Mouse (Mus musculus) limb, embryonic 15.5 days (tissue): ENCODE measurements around the gene Nectin1. TPM values are rescaled to one million over a fixed set of nuclear protein-coding genes. Genes with fewer than 3 reads are reported as not detected.

ENCODE experiments used
- ATAC-seq: fragments of 200-750 bp; cut with Nextera tagmentation; 2 replicates; pipeline ENCODE4 v1.8.0; 2017; ENCODE audit warnings: low read depth, moderate TSS enrichment; ENCODE audit not compliant: insufficient number of reproducible peaks, low FRiP score, low TSS enrichment
- H3K27ac ChIP-seq: fragments of 300-500 bp; sonication (generic); 2 replicates; pipeline ENCODE4 v1.5.1; 2015; ENCODE audit warnings: moderate library complexity, mild to moderate bottlenecking, inconsistent platforms
- H3K27me3 ChIP-seq: fragments of 300-500 bp; sonication (generic); 2 replicates; pipeline ENCODE4 v1.6.1; 2015; ENCODE audit warnings: inconsistent platforms
- H3K36me3 ChIP-seq: fragments of 300-500 bp; sonication (generic); 2 replicates; pipeline ENCODE4 v1.6.1; 2015; ENCODE audit warnings: inconsistent platforms
- H3K4me1 ChIP-seq: fragments of 300-500 bp; sonication (generic); 2 replicates; pipeline ENCODE4 v1.6.1; 2015; ENCODE audit warnings: inconsistent platforms
- H3K4me2 ChIP-seq: fragments of 300-500 bp; sonication (generic); 2 replicates; pipeline ENCODE4 v1.6.1; 2015; ENCODE audit warnings: mild to moderate bottlenecking, inconsistent platforms
- H3K4me3 ChIP-seq: fragments of 300-500 bp; sonication (generic); 2 replicates; pipeline ENCODE4 v1.5.1; 2015; ENCODE audit warnings: mild to moderate bottlenecking, inconsistent platforms
- H3K9ac ChIP-seq: fragments of 300-500 bp; sonication (generic); 2 replicates; pipeline ENCODE4 v1.6.1; 2015; ENCODE audit warnings: inconsistent platforms
- H3K9me3 ChIP-seq: fragments of 300-500 bp; sonication (generic); 2 replicates; pipeline ENCODE4 v1.6.1; 2016; ENCODE audit warnings: inconsistent platforms
- WGBS: fragments of 180-500 bp; shearing (Covaris S2); methylation state at CpG from one replicate; pipeline ENCODE4 v1.1.7; 2015; 5-methylcytosine and 5-hydroxymethylcytosine counted together
- polyA plus RNA-seq: library from polyadenylated mRNA; unstranded; fragments of >200 nt; fragmentation: Nextera tagmentation; extraction: Ambion mirVana; gene quantifications from 2 replicates; pipeline ENCODE4 v1.2.1, GENCODE M21; 2015

Gene Nectin1
- polyA plus RNA-seq, 1 experiment from 2014 or later, result 13.5 TPM

DNA sequence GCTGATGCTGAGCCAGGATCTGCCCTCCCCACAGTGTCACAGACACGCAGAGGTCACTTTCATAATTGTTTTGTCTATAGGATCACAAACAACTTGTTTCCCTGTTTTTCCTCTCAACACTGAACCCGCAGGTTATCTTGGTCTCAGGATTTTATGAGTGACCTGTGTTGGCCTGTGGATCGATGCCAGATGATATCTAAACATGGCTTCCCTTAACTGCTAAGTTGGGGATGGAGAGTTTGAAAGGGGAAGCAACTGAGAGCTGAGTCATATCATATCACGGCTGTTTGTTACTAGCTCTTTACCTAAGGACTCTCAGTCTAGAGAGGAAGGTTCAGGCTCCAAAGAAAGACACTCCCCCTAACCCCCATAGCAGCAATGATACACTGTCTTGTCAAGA is 11.7 kb downstream of the Nectin1 start:
- Histone ChIP-seq H3K4me1 (peaks cover 39% of the 10 kb centered on the region), H3K27me3 (no peaks in the 10 kb centered on the region), H3K9me3 (no peaks in the 10 kb centered on the region), H3K36me3 (no peaks in the 10 kb centered on the region), H3K4me2 (no peak overlapping the region), H3K27ac (no peak overlapping the region), H3K9ac (no peak overlapping the region), H3K4me3 (no peak overlapping the region)
- ATAC-seq, result no peak
- 56% methylated on average over 4 of the region's 4 CpGs for WGBS

- no peak for ATAC-seq
- no peaks in the 10 kb centered on the region for H3K9me3 ChIP-seq
- H3K4me3 ChIP-seq, result no peak overlapping the region
- peaks cover 37% of the 10 kb centered on the region for H3K4me1 ChIP-seq
- no peak overlapping the region for H3K9ac ChIP-seq
- 88% methylated on average over 2 of the region's 2 CpGs for WGBS
- no peaks in the 10 kb centered on the region for H3K36me3 ChIP-seq
- H3K27ac ChIP-seq, result no peak overlapping the region
- no peak overlapping the region for H3K4me2 ChIP-seq
- no peaks in the 10 kb centered on the region for H3K27me3 ChIP-seq
Measured at GRCm38 (mm10) chr9:43755928-43756327, 12.1 kb downstream of the Nectin1 start.

DNA sequence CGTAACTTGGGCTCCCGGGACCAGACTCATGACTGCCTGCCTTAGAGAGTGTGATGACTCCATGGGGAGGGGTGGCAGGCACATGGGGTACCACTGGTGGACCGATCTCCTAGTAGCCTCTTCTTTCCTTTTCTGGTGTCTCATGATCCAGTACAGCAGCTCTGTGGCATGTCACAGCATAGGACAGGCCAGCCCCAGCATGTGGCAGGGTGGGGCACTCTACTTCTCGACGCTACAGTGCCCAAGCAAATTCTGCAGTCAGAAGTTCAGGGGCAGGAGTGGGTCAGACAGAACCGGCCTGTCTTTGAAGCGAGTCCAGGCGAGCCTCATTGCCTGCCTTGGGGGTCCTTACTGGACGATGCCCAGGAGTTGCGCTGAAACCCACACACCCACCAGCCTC is 13.4 kb downstream of the Nectin1 start:
- 59% methylated on average over 10 of the region's 10 CpGs for WGBS
- Histone ChIP-seq H3K27ac (no peak overlapping the region), H3K9me3 (no peaks in the 10 kb centered on the region), H3K4me3 (no peak overlapping the region), H3K4me2 (no peak overlapping the region), H3K4me1 (peaks cover 41% of the 10 kb centered on the region), H3K36me3 (no peaks in the 10 kb centered on the region), H3K27me3 (no peaks in the 10 kb centered on the region), H3K9ac (no peak overlapping the region)
- no peak for ATAC-seq

GRCm38 (mm10) chr9:43757972-43758965 is 14.5 kb downstream of the Nectin1 start:
- Histone ChIP-seq H3K4me2 (no peak overlapping the region), H3K27ac (no peak overlapping the region), H3K27me3 (no peaks in the 10 kb centered on the region), H3K9ac (no peak overlapping the region), H3K36me3 (no peaks in the 10 kb centered on the region), H3K4me3 (no peak overlapping the region), H3K4me1 (peaks cover 41% of the 10 kb centered on the region), H3K9me3 (no peaks in the 10 kb centered on the region)
- 55% methylated on average over 5 of the region's 5 CpGs for WGBS
- ATAC-seq, result no peak

GRCm38 (mm10) chr9:43760078-43760477 is 16.3 kb downstream of the Nectin1 start:
- Histone ChIP-seq H3K27me3 (no peaks in the 10 kb centered on the region), H3K9me3 (no peaks in the 10 kb centered on the region), H3K36me3 (no peaks in the 10 kb centered on the region), H3K9ac (no peak overlapping the region), H3K4me3 (no peak overlapping the region), H3K4me2 (no peak overlapping the region), H3K4me1 (peaks cover 37% of the 10 kb centered on the region), H3K27ac (no peak overlapping the region)
- no peak for ATAC-seq
- WGBS, result 84% methylated on average over 12 of the region's 12 CpGs

DNA sequence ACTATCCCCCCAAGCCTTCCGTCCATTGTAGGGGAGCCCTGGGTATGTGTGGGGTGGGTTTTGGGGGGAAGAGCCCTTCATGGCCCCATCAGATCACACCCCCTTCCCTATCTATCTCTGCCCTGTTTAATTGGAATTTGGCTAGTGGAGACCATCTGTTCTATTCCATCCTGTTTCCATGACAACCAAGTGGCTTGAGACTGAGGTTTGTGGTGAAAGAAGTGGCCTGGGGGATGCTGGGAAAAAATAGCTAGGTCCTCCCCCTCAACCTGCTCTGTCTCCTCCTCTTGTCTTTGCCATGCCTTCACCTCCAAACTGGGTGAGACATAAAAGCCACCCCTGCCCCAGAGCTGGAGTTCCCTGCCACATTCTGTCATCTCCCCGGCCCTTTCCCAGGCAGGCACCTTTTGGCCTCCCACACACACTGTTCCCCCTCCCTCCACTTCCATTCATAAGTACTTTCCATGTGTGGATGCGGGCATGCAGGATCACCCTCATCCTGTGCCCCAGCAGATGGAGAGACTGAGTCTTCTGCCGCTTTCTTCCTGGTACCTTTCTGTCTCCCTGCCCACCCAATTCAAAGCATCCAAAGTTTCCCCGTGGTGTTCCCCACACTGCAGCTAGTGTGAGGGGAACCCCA is 17.5 kb downstream of the Nectin1 start:
- 64% methylated on average over 5 of the region's 5 CpGs for WGBS

DNA sequence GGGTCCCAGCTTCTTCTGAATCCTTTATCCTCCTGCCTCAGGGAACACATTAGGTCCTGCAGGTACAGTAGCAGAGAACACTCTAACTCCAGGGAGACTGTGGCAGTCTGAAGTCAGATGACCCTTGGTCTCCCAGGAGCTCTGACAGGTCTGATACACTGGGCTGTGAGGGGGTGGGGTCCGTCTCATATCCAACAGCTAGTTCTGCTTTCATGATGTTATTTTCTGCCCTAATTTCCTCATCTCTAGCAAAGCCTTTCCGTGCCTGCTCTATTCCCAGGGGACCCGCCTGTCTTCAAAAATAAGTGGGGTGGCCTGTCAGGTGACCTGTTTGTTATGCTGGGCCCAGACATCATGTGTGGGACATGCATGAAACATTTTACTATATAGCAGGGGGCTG is 18.2 kb downstream of the Nectin1 start:
- no peak for ATAC-seq
- no peak overlapping the region for H3K4me3 ChIP-seq
- peaks cover 41% of the 10 kb centered on the region for H3K4me1 ChIP-seq
- no peak overlapping the region for H3K27ac ChIP-seq
- no peaks in the 10 kb centered on the region for H3K27me3 ChIP-seq
- H3K9ac ChIP-seq, result no peak overlapping the region
- no peaks in the 10 kb centered on the region for H3K9me3 ChIP-seq
- H3K36me3 ChIP-seq, result no peaks in the 10 kb centered on the region
- H3K4me2 ChIP-seq, result no peak overlapping the region
- WGBS, result 78% methylated on average over 3 of the region's 3 CpGs

More for the DNA sequence above, 17.5 kb downstream of the Nectin1 start:
- H3K4me1 ChIP-seq, result peaks cover 41% of the 10 kb centered on the region
- no peaks in the 10 kb centered on the region for H3K27me3 ChIP-seq
- H3K4me2 ChIP-seq, result no peak overlapping the region
- no peak overlapping the region for H3K4me3 ChIP-seq
- H3K9me3 ChIP-seq, result no peaks in the 10 kb centered on the region
- ATAC-seq, result no peak
- H3K27ac ChIP-seq, result no peak overlapping the region
- H3K9ac ChIP-seq, result no peak overlapping the region
- H3K36me3 ChIP-seq, result no peaks in the 10 kb centered on the region

DNA sequence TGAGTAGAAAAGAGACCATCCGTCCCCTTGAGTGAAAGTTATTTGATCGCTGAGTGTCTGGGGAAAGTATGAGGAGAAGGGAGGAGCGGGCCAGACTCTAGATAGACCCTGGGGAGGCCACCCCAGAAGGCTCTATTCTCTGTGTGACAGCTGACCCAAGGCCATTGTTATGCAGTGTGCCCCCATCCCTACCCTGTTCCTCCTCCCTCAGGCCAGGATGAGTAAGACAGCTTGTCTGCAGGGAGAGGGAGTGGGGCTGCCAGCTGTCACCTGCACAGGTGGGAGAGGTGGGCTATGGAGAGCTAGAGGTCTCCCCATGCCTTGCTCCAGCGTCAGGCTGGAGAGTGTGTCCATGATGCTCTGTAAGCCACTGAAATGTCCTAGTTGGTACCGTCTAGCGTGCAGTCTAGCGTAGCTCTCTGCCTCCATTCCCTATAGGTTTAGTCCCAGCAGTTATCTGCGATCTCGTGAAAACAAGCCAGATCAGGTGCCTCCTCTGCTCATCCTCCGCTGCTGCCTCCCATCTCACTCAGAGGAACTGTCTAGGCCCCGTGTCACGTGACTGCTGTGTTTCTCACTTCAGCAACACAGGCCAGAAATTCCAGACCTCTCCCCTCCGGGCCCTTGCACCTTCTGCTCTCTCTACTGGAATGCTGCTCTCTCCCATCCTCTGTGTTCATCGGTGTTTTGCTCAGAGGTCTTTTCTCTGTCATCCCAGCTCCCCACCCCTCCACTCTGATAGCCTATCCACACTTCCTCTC is 21.8 kb downstream of the Nectin1 start:
- Histone ChIP-seq H3K9me3 (no peaks in the 10 kb centered on the region), H3K4me3 (no peak overlapping the region), H3K9ac (no peak overlapping the region), H3K4me1 (peaks cover 36% of the 10 kb centered on the region), H3K27ac (no peak overlapping the region), H3K4me2 (no peak overlapping the region), H3K36me3 (no peaks in the 10 kb centered on the region), H3K27me3 (no peaks in the 10 kb centered on the region)
- ATAC-seq, result no peak
- WGBS, result 63% methylated on average over 14 of the region's 14 CpGs

GRCm38 (mm10) chr9:43768779-43769178 is 25.0 kb downstream of the Nectin1 start:
- H3K27me3 ChIP-seq, result no peaks in the 10 kb centered on the region
- H3K4me1 ChIP-seq, result peaks cover 44% of the 10 kb centered on the region
- no peaks in the 10 kb centered on the region for H3K36me3 ChIP-seq
- no peak for ATAC-seq
- 11% methylated on average over 4 of the region's 4 CpGs for WGBS
- H3K9me3 ChIP-seq, result no peaks in the 10 kb centered on the region
- no peak overlapping the region for H3K9ac ChIP-seq
- no peak overlapping the region for H3K4me3 ChIP-seq
- no peak overlapping the region for H3K27ac ChIP-seq
- H3K4me2 ChIP-seq, result no peak overlapping the region

DNA sequence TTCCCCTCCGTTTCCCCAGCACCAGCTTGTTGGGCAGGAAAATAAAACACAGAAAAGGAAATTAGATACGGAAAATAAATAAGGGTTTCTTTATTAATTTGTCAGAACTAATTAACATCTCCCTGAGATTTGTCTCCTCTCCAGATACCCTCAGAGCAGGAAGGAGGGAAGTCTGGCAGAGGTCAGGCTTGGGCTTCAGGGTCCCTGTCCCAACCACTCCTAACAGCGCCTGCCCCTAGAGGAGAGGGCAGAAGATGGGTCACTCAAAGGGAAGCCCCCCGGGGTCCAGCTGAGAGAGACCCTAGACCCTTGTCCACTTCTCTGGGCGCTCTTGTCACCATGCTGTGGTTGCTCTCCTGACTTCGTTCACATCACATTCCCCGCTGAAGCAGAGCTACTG is 25.4 kb downstream of the Nectin1 start:
- Histone ChIP-seq H3K4me3 (no peak overlapping the region), H3K4me2 (no peak overlapping the region), H3K9ac (no peak overlapping the region), H3K36me3 (no peaks in the 10 kb centered on the region), H3K27me3 (no peaks in the 10 kb centered on the region), H3K9me3 (no peaks in the 10 kb centered on the region), H3K4me1 (peaks cover 44% of the 10 kb centered on the region), H3K27ac (no peak overlapping the region)
- 64% methylated on average over 7 of the region's 7 CpGs for WGBS
- no peak for ATAC-seq

GRCm38 (mm10) chr9:43769940-43770339 is 26.2 kb downstream of the Nectin1 start:
- H3K27ac ChIP-seq, result no peak overlapping the region

More at GRCm38 (mm10) chr9:43769940-43770339, 26.2 kb downstream of the Nectin1 start:
- Histone ChIP-seq H3K4me3 (no peak overlapping the region), H3K36me3 (no peaks in the 10 kb centered on the region), H3K4me1 (peaks cover 43% of the 10 kb centered on the region), H3K4me2 (no peak overlapping the region), H3K9me3 (no peaks in the 10 kb centered on the region), H3K9ac (no peak overlapping the region), H3K27me3 (no peaks in the 10 kb centered on the region)
- 74% methylated on average over 4 of the region's 4 CpGs for WGBS
- ATAC-seq, result no peak
